Mouse (Mus musculus): ENCODE measurements around the gene Cradd.

GRCm38 (mm10) chr10:95217956-95218682 is 105.8 kb downstream of the Cradd start:
- TF ChIP-seq CTCF (IDR thresholded peaks at IDR 0.05) (peak; percentile 70), EP300 (IDR thresholded peaks at IDR 0.05) (0 out of 2 replicates have a peak, but pooled peaks have one; percentile 32)
